Mouse (Mus musculus): ENCODE results near the gene Colec11.

GRCm38 (mm10) chr12:28625407-28625806 is 2.2 kb upstream of the Colec11 start:
- TF ChIP-seq EP300 (optimal IDR thresholded peaks at IDR 0.05) (no peak), CTCF (IDR thresholded peaks at IDR 0.05; ENCODE audit: low read depth) (no peak)
